Mouse (Mus musculus): ENCODE measurements around the gene Mllt6. TPM values are rescaled to one million over a fixed set of nuclear protein-coding genes. Genes with fewer than 3 reads are reported as not detected.
"Not testable (repeated sequence)": the region's sequence is repeated elsewhere in the genome, so short reads cannot be mapped to it uniquely, and the experiment has no call there.

Gene Mllt6
- total and polyA plus RNA-seq, 3 experiments, result 37.9 to 72.5 (median 67.1) TPM

- Histone ChIP-seq H3K4me1 (ENCODE audit: control insufficient read depth, insufficient read depth, low read length) (no peaks in the 10 kb centered on the region), H3K27ac (no peak overlapping the region), H3K4me3 (no peak overlapping the region), H3K36me3 (ENCODE audit: control insufficient read depth, insufficient read depth, low read length) (no peaks in the 10 kb centered on the region), H3K27me3 (ENCODE audit: control insufficient read depth, insufficient read depth, low read length) (no peaks in the 10 kb centered on the region), H3K79me2 (replicated peaks; ENCODE audit: control insufficient read depth, insufficient read depth, low read length) (no peaks in the 10 kb centered on the region), H3K9ac (ENCODE audit: low read depth, low read length) (no peak overlapping the region)
- TF ChIP-seq POLR2A (IDR thresholded peaks at IDR 0.05; ENCODE audit: insufficient read depth, low read depth, low read length) (no peak), CTCF (IDR thresholded peaks at IDR 0.05) (no peak), EP300 (IDR thresholded peaks at IDR 0.05; ENCODE audit: insufficient read depth, low read depth, low read length) (no peak)
- 45% methylated on average over 8 of the region's 8 CpGs for WGBS
- intact Hi-C loops (cut with DNase I), result no loop called here
- no peak for DNase-seq
These were observed 21.5 kb upstream of the Mllt6 start for GRCm38 (mm10) chr11:97641668-97642067.

GRCm38 (mm10) chr11:97642746-97643145 is 20.5 kb upstream of the Mllt6 start:
- peak; percentile 30 for TF ChIP-seq CTCF (IDR thresholded peaks at IDR 0.05)
- no peak for TF ChIP-seq POLR2A (IDR thresholded peaks at IDR 0.05; ENCODE audit: insufficient read depth, low read depth, low read length)
- TF ChIP-seq EP300 (IDR thresholded peaks at IDR 0.05; ENCODE audit: insufficient read depth, low read depth, low read length), result no peak
- 50% methylated on average over 2 of the region's 2 CpGs for WGBS
- no peaks in the 10 kb centered on the region for H3K36me3 ChIP-seq (ENCODE audit: control insufficient read depth, insufficient read depth, low read length)
- H3K9ac ChIP-seq (ENCODE audit: low read depth, low read length), result no peak overlapping the region
- no peak for DNase-seq
- no peak overlapping the region for H3K4me3 ChIP-seq
- no peaks in the 10 kb centered on the region for H3K79me2 ChIP-seq (replicated peaks; ENCODE audit: control insufficient read depth, insufficient read depth, low read length)
- intact Hi-C loops (cut with DNase I), result no loop called here
- H3K27ac ChIP-seq, result no peak overlapping the region
- no peaks in the 10 kb centered on the region for H3K27me3 ChIP-seq (ENCODE audit: control insufficient read depth, insufficient read depth, low read length)
- H3K4me1 ChIP-seq (ENCODE audit: control insufficient read depth, insufficient read depth, low read length), result no peaks in the 10 kb centered on the region

- 72% methylated on average over 8 of the region's 8 CpGs for WGBS
- DNase-seq, result no peak
- intact Hi-C loops (cut with DNase I), result no loop called here
- H3K36me3 ChIP-seq (ENCODE audit: control insufficient read depth, insufficient read depth, low read length), result no peaks in the 10 kb centered on the region
- no peak overlapping the region for H3K4me3 ChIP-seq
- no peaks in the 10 kb centered on the region for H3K4me1 ChIP-seq (ENCODE audit: control insufficient read depth, insufficient read depth, low read length)
- H3K27ac ChIP-seq, result no peak overlapping the region
- TF ChIP-seq CTCF (IDR thresholded peaks at IDR 0.05), result no peak
- no peak for TF ChIP-seq EP300 (IDR thresholded peaks at IDR 0.05; ENCODE audit: insufficient read depth, low read depth, low read length)
- no peak for TF ChIP-seq POLR2A (IDR thresholded peaks at IDR 0.05; ENCODE audit: insufficient read depth, low read depth, low read length)
- no peak overlapping the region for H3K9ac ChIP-seq (ENCODE audit: low read depth, low read length)
- H3K27me3 ChIP-seq (ENCODE audit: control insufficient read depth, insufficient read depth, low read length), result no peaks in the 10 kb centered on the region
- H3K79me2 ChIP-seq (replicated peaks; ENCODE audit: control insufficient read depth, insufficient read depth, low read length), result no peaks in the 10 kb centered on the region
These were observed 19.7 kb upstream of the Mllt6 start for GRCm38 (mm10) chr11:97643380-97644055.

GRCm38 (mm10) chr11:97644834-97645233 is 18.4 kb upstream of the Mllt6 start:
- Histone ChIP-seq H3K4me3 (no peak overlapping the region), H3K9ac (ENCODE audit: low read depth, low read length) (no peak overlapping the region), H3K79me2 (replicated peaks; ENCODE audit: control insufficient read depth, insufficient read depth, low read length) (no peaks in the 10 kb centered on the region), H3K27me3 (ENCODE audit: control insufficient read depth, insufficient read depth, low read length) (no peaks in the 10 kb centered on the region), H3K27ac (no peak overlapping the region), H3K36me3 (ENCODE audit: control insufficient read depth, insufficient read depth, low read length) (no peaks in the 10 kb centered on the region), H3K4me1 (ENCODE audit: control insufficient read depth, insufficient read depth, low read length) (no peaks in the 10 kb centered on the region)
- WGBS, result 6% methylated on average over 6 of the region's 6 CpGs
- TF ChIP-seq EP300 (IDR thresholded peaks at IDR 0.05; ENCODE audit: insufficient read depth, low read depth, low read length), result peak; percentile 77
- no peak for TF ChIP-seq POLR2A (IDR thresholded peaks at IDR 0.05; ENCODE audit: insufficient read depth, low read depth, low read length)
- TF ChIP-seq CTCF (IDR thresholded peaks at IDR 0.05), result peak; percentile 93
- DNase-seq, result peak; percentile 75 to 80
- intact Hi-C loops (cut with DNase I), result loop anchor here (1.0 kb wide), 1 partner anchor 45 kb away; no protein-coding TSS in a partner anchor

- H3K79me2 ChIP-seq (replicated peaks; ENCODE audit: control insufficient read depth, insufficient read depth, low read length); H3K9ac ChIP-seq (ENCODE audit: low read depth, low read length); H3K27ac ChIP-seq; intact Hi-C loops (cut with DNase I); H3K4me1 ChIP-seq (ENCODE audit: control insufficient read depth, insufficient read depth, low read length); H3K27me3 ChIP-seq (ENCODE audit: control insufficient read depth, insufficient read depth, low read length); H3K4me3 ChIP-seq; H3K36me3 ChIP-seq (ENCODE audit: control insufficient read depth, insufficient read depth, low read length); DNase-seq: not testable (repeated sequence)
- WGBS, result 65% methylated on average over 4 of the region's 4 CpGs
These were observed 14.7 kb upstream of the Mllt6 start for GRCm38 (mm10) chr11:97648541-97648940.

GRCm38 (mm10) chr11:97650341-97650740 is 12.9 kb upstream of the Mllt6 start:
- Histone ChIP-seq H3K9ac (ENCODE audit: low read depth, low read length) (no peak overlapping the region), H3K79me2 (replicated peaks; ENCODE audit: control insufficient read depth, insufficient read depth, low read length) (no peaks in the 10 kb centered on the region), H3K4me3 (no peak overlapping the region), H3K4me1 (ENCODE audit: control insufficient read depth, insufficient read depth, low read length) (no peaks in the 10 kb centered on the region), H3K27me3 (ENCODE audit: control insufficient read depth, insufficient read depth, low read length) (no peaks in the 10 kb centered on the region), H3K36me3 (ENCODE audit: control insufficient read depth, insufficient read depth, low read length) (no peaks in the 10 kb centered on the region), H3K27ac (no peak overlapping the region)
- no peak for TF ChIP-seq EP300 (IDR thresholded peaks at IDR 0.05; ENCODE audit: insufficient read depth, low read depth, low read length)
- TF ChIP-seq POLR2A (IDR thresholded peaks at IDR 0.05; ENCODE audit: insufficient read depth, low read depth, low read length), result no peak
- no peak for TF ChIP-seq CTCF (IDR thresholded peaks at IDR 0.05)
- 50% methylated on average over 5 of the region's 5 CpGs for WGBS
- DNase-seq, result no peak
- intact Hi-C loops (cut with DNase I), result no loop called here

GRCm38 (mm10) chr11:97653376-97653775 is 9.8 kb upstream of the Mllt6 start:
- H3K79me2 ChIP-seq (replicated peaks; ENCODE audit: control insufficient read depth, insufficient read depth, low read length); H3K4me3 ChIP-seq; H3K27me3 ChIP-seq (ENCODE audit: control insufficient read depth, insufficient read depth, low read length); H3K9ac ChIP-seq (ENCODE audit: low read depth, low read length); H3K4me1 ChIP-seq (ENCODE audit: control insufficient read depth, insufficient read depth, low read length); H3K36me3 ChIP-seq (ENCODE audit: control insufficient read depth, insufficient read depth, low read length); H3K27ac ChIP-seq; intact Hi-C loops (cut with DNase I); DNase-seq: not testable (repeated sequence)
- WGBS, result 89% methylated on average over 11 of the region's 11 CpGs
